Mouse (Mus musculus) heart, embryonic 14.5 days (tissue): Measurements from ENCODE around the gene Nol12. TPM values are rescaled to one million over a fixed set of nuclear protein-coding genes. Genes with fewer than 3 reads are reported as not detected.
A peak's percentile ranks its signal among the peaks of the same experiment; 100 is the strongest.

Experiments used
- ATAC-seq: fragments of 200-750 bp; cut with Nextera tagmentation; 2 replicates; pipeline ENCODE4 v1.8.0; 2017; ENCODE audit warnings: low read depth, moderate TSS enrichment; ENCODE audit not compliant: insufficient number of reproducible peaks, insufficient read depth, low FRiP score
- H3K27ac ChIP-seq, 2 experiments: fragments of 200-500 bp in 1 of 2; fragments of 300-500 bp in 1 of 2; sonication (generic) in 1 of 2; replicated peaks in 1 of 2; 2 replicates each; pipeline ENCODE4 v1.5.1; 2012 to 2014; ENCODE audit warnings: low read depth in 2 of 2, low read length in 2 of 2, control low read depth in 1 of 2, mild to moderate bottlenecking in 1 of 2, mixed read lengths in 1 of 2; ENCODE audit not compliant: control insufficient read depth in 1 of 2, insufficient read depth in 1 of 2
- H3K27me3 ChIP-seq: fragments of 300-500 bp; sonication (generic); 2 replicates; pipeline ENCODE4 v1.6.1; 2014; ENCODE audit warnings: mild to moderate bottlenecking, low read length, control low read depth; ENCODE audit not compliant: control insufficient read depth, insufficient read depth
- H3K36me3 ChIP-seq: fragments of 300-500 bp; sonication (generic); 2 replicates; pipeline ENCODE4 v1.6.1; 2014; ENCODE audit warnings: mild to moderate bottlenecking, control low read depth, low read length, mixed read lengths; ENCODE audit not compliant: control insufficient read depth, insufficient read depth
- H3K4me1 ChIP-seq, 2 experiments: fragments of 200-500 bp in 1 of 2; fragments of 300-500 bp in 1 of 2; sonication (generic) in 1 of 2; 2 replicates each; pipeline ENCODE4 v1.6.1; 2012 to 2014; ENCODE audit warnings: low read length in 2 of 2, control low read depth in 1 of 2, mixed read lengths in 1 of 2; ENCODE audit not compliant: control insufficient read depth in 2 of 2, insufficient read depth in 2 of 2
- H3K4me2 ChIP-seq: fragments of 300-500 bp; sonication (generic); 2 replicates; pipeline ENCODE4 v1.6.1; 2014; ENCODE audit warnings: mild to moderate bottlenecking, low read length
- H3K4me3 ChIP-seq, 2 experiments: fragments of 200-500 bp in 1 of 2; fragments of 300-500 bp in 1 of 2; sonication (generic) in 1 of 2; 2 replicates each; pipeline ENCODE4 v1.5.1; 2012 to 2014; ENCODE audit warnings: low read length in 2 of 2, mild to moderate bottlenecking in 2 of 2, control low read depth in 1 of 2, low read depth in 1 of 2, moderate library complexity in 1 of 2; ENCODE audit not compliant: control insufficient read depth in 1 of 2, insufficient read depth in 1 of 2
- H3K9ac ChIP-seq: fragments of 300-500 bp; sonication (generic); 2 replicates; pipeline ENCODE4 v1.6.1; 2014; ENCODE audit warnings: mild to moderate bottlenecking, low read length
- H3K9me3 ChIP-seq: fragments of 300-500 bp; sonication (generic); 2 replicates; pipeline ENCODE4 v1.6.1; 2016; ENCODE audit warnings: low read length, control low read depth; ENCODE audit not compliant: control insufficient read depth
- WGBS: fragments of 180-500 bp; shearing (Covaris S2); extraction: QIAGEN DNeasy Blood & Tissue Kit; methylation state at CpG from one replicate; pipeline ENCODE4 v1.1.7; 2014; 5-methylcytosine and 5-hydroxymethylcytosine counted together
- polyA plus RNA-seq: library from polyadenylated mRNA; unstranded; fragments of >200 nt; fragmentation: Nextera tagmentation; extraction: Ambion mirVana; gene quantifications from 2 replicates; pipeline ENCODE4 v1.2.1, GENCODE M21; 2014

Nol12 gene
- polyA plus RNA-seq, 1 experiment from 2014 or later, result 30.5 TPM

DNA sequence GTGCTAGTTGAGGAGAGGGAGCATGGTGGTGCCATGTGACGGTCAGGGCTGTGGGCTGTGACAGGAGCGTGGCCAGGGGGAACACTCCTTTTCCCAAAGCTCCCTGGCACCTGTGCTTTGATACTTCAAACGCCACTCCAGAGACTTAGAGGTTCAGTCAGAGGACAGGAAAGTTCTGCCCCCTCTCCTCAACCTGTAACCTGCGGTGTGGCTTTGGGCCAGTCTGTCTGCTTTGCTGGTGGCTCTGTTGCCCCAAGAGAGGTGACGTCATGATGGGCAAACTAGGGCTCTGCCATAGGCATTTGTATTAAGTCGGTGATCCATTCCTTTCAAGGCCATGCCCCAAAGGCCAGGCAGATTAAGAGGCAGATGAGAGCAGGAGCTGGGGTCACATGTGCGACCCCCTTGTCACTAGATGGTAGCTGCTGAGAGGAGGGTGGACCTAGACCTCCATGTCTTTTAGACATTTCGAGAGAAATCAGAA, 43.0 kb downstream of the Nol12 start:
- no peak for ATAC-seq
- Histone ChIP-seq H3K27ac (no peak overlapping the region), H3K4me3 (no peak overlapping the region), H3K4me2 (no peak overlapping the region), H3K9ac (no peak overlapping the region), H3K4me1 (peaks cover 17 to 24% of the 10 kb centered on the region in 2 experiments), H3K27me3 (no peaks in the 10 kb centered on the region), H3K9me3 (no peaks in the 10 kb centered on the region), H3K36me3 (no peaks in the 10 kb centered on the region)
- 88% methylated on average over 8 of the region's 8 CpGs for WGBS

DNA sequence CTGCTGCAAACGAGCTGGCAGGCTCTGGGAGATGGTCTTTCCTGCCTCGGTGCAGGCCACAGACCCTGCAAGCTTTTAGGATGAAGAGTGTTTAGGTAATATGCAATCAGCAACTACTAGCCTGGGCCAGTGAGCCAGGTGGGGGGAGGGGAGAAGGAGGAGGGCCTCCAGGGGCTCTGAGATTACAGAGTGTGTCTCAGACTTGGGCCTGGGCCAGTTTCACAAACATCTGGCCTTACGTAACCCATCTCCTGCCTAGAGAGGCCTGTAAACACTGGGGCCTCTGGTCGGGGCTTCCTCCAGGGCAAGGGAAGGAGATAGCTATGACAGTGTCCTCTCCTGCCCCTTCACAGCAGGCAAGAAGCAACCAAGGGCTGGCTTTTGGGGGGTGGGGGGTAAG, 44.1 kb downstream of the Nol12 start:
- peak overlapping the region; percentile 54 for H3K9ac ChIP-seq
- no peaks in the 10 kb centered on the region for H3K9me3 ChIP-seq
- H3K27ac ChIP-seq, result peak overlapping the region; percentile 28 to 71; a peak in 3 of 4 replicates
- no peak overlapping the region for H3K4me3 ChIP-seq
- ATAC-seq, result peak; percentile 18; the same call in 1 of the 2 replicates
- no peaks in the 10 kb centered on the region for H3K36me3 ChIP-seq
- H3K27me3 ChIP-seq, result no peaks in the 10 kb centered on the region
- peaks cover 19 to 28% of the 10 kb centered on the region in 2 experiments for H3K4me1 ChIP-seq
- 8% methylated on average over 4 of the region's 4 CpGs for WGBS
- H3K4me2 ChIP-seq, result peak overlapping the region; percentile 11; the same call in 1 of the 2 replicates

DNA sequence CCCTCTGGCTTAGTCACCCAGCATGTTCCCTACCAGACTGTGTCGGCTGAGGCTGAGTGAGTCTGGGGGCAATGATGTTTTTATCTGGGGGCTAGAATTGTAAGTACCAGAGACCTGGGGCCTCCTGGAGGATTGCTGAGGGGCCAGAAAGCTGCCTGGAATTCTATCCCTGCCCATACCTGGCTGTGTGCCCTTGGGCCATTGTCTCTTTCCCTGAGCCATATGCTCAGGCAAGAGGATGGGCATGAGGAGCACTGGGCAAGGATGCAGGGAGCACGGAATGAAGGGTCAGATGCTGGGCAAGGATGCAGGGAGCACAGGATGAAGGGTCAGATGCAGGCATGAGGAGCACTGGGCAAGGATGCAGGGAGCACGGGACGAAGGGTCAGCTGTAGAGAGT, 45.4 kb downstream of the Nol12 start:
- no peaks in the 10 kb centered on the region for H3K9me3 ChIP-seq
- H3K4me1 ChIP-seq, result peaks cover 29 to 40% of the 10 kb centered on the region in 2 experiments
- H3K27ac ChIP-seq, result no peak overlapping the region
- H3K4me3 ChIP-seq, result no peak overlapping the region
- no peak overlapping the region for H3K9ac ChIP-seq
- no peaks in the 10 kb centered on the region for H3K27me3 ChIP-seq
- 90% methylated on average over 4 of the region's 4 CpGs for WGBS
- H3K4me2 ChIP-seq, result no peak overlapping the region
- no peak for ATAC-seq
- no peaks in the 10 kb centered on the region for H3K36me3 ChIP-seq

GRCm38 (mm10) chr15:78982658-78983435, 48.1 kb downstream of the Nol12 start:
- Histone ChIP-seq H3K27me3 (no peaks in the 10 kb centered on the region), H3K4me1 (peaks cover 46 to 61% of the 10 kb centered on the region in 2 experiments), H3K27ac (peak overlapping the region; percentile 91 to 97), H3K9ac (peak overlapping the region; percentile 97), H3K4me2 (peak overlapping the region; percentile 92), H3K4me3 (peak overlapping the region; percentile 95), H3K9me3 (no peaks in the 10 kb centered on the region), H3K36me3 (no peaks in the 10 kb centered on the region)
- peak; percentile 74 for ATAC-seq
- under 1% methylated on average over 65 of the region's 67 CpGs for WGBS

DNA sequence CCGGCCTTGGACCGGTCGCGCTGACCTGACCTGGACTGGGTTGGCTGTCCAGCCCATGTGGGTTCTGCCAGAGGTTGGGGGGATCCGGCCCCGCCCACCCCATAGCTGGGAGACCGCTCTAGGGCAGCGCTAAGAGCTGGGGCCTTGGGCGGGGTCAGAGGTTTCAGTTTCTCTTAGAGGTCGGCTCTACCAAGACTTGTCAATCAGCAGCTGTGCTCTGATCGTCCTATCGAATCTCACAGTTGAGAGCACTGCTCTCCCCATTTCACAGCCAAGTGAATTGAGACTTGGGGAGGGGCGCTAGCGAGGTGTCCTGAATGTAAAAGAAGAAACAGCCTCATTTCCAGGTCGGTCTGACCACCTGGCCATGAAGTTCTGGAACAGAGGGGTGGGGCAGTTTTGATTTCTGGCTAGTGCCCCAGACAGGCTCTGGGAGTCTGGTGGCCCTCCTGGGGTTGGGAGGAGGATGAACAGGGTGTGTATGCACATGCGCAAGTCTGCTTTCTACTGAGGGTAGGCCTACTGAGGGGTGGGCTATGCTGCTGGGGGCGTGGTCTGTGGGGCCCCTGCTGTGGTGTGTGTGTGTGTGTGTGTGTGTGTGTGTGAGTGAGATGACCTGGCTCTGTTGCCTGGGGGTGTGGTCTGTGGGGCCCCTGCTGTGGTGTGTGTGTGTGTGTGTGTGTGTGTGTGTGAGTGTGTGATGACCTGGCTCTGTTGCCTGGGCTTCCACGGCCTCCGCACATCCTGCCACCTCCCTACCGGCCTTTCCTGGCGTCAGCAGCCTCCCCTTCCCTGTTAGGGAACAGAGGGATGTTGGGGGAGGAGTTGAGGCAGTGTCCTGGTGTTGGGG, 48.9 kb downstream of the Nol12 start:
- no peaks in the 10 kb centered on the region for H3K9me3 ChIP-seq
- peak; percentile 64 for ATAC-seq
- no peaks in the 10 kb centered on the region for H3K36me3 ChIP-seq
- peak overlapping the region; percentile 95 for H3K4me3 ChIP-seq
- no peaks in the 10 kb centered on the region for H3K27me3 ChIP-seq
- 1% methylated on average over 21 of the region's 21 CpGs for WGBS
- peak overlapping the region; percentile 97 for H3K9ac ChIP-seq
- peak overlapping the region; percentile 91 to 97 for H3K27ac ChIP-seq
- peak overlapping the region; percentile 92 for H3K4me2 ChIP-seq
- H3K4me1 ChIP-seq, result peaks cover 49 to 65% of the 10 kb centered on the region in 2 experiments

GRCm38 (mm10) chr15:78984286-78984778, 49.6 kb downstream of the Nol12 start:
- peaks cover 49 to 65% of the 10 kb centered on the region in 2 experiments for H3K4me1 ChIP-seq
- H3K4me2 ChIP-seq, result peak overlapping the region; percentile 92
- peak overlapping the region in 1 of 2 experiments; percentile 95; a peak in 3 of 4 replicates for H3K4me3 ChIP-seq
- no peaks in the 10 kb centered on the region for H3K9me3 ChIP-seq
- 29% methylated on average over 5 of the region's 5 CpGs for WGBS
- ATAC-seq, result no peak
- peak overlapping the region; percentile 44; the same call in 1 of the 2 replicates for H3K9ac ChIP-seq
- H3K27me3 ChIP-seq, result no peaks in the 10 kb centered on the region
- H3K27ac ChIP-seq, result peak overlapping the region; percentile 11 to 97; a peak in 2 of 4 replicates
- H3K36me3 ChIP-seq, result peaks cover 5% of the 10 kb centered on the region

DNA sequence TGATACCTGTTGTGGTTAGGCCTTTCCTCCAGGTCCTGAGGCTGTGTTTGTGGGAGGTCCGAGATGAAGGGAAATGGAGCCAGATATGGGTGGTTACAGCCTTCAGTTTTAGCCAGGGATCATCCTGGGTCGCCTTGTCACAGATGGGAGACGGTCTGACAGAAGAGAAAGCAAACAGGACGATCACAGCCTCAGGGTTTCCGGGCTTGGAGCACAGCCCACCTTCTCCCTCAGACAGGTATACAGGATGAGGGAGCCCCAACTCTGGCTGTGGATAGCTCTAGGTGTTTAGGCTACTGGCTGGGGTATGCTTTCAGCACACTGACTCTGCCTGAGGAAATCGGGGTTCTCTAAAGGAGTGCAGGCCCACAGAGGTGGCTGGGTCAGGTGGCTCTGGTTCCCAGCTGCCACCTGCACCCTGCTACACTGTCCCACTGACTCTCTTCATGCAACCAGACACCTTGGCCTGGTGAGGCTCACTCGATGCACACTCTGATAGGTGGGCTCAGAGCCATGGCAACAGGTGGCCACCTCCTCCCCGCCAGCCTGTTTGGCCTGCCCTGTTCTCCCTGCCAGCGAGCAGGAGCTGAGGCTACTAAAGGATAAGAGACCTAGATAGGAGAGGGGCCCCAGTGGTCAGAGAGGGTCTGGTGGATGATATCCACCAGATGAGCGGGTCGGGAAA, 51.9 kb downstream of the Nol12 start:
- no peaks in the 10 kb centered on the region for H3K9me3 ChIP-seq
- peaks cover 49 to 66% of the 10 kb centered on the region in 2 experiments for H3K4me1 ChIP-seq
- no peaks in the 10 kb centered on the region for H3K27me3 ChIP-seq
- peak overlapping the region; percentile 60 for H3K9ac ChIP-seq
- H3K36me3 ChIP-seq, result peaks cover 29% of the 10 kb centered on the region
- peak overlapping the region; percentile 20; the same call in 1 of the 2 replicates for H3K4me2 ChIP-seq
- H3K27ac ChIP-seq, result no peak overlapping the region
- ATAC-seq, result no peak
- WGBS, result 46% methylated on average over 11 of the region's 11 CpGs
- H3K4me3 ChIP-seq, result no peak overlapping the region
